Mouse (Mus musculus): ENCODE results near the gene Siglece. TPM values are rescaled to one million over a fixed set of nuclear protein-coding genes. Genes with fewer than 3 reads are reported as not detected.

Gene Siglece
- total and polyA plus RNA-seq, 3 experiments = 0.23 TPM; not detected in 2

DNA sequence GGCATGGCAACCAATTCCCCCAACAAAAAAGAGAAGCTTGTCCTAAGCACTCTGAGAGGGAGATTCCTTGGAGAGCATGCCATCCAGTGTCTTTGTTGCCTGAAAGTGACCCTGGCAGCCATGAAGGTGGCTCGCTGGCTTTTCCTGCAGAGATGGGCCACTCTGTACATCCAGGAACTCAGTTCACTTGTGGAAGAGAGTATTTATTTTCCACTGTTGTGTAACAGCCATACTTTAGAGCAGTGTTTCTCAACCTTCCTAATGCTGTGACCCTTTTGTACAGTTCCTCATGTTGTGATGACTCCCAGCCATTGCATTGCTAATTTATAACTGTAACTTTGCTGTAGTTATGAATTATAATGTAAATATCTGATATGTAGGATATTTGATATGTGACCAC lies 22.8 kb downstream of the Siglece start:
- Histone ChIP-seq H3K9ac (ENCODE audit: insufficient read depth, low read depth) (no peak overlapping the region), H3K4me1 (ENCODE audit: control insufficient read depth in 1 of 2, insufficient read depth in 2 of 2) (peaks cover 0 to 5% of the 10 kb centered on the region in 2 experiments; a peak in 1 of 4 replicates), H3K4me2 (ENCODE audit: insufficient read depth, low read depth, poor library complexity, severe bottlenecking) (no peak overlapping the region), H3K4me3 (replicated peaks in 1 of 3; ENCODE audit: low read depth in 2 of 3, low read length in 2 of 3, poor library complexity in 1 of 3) (no peak overlapping the region), H3K27me3 (replicated peaks) (no peaks in the 10 kb centered on the region), H3K27ac (ENCODE audit: insufficient read depth, low read depth) (no peak overlapping the region), H3K36me3 (replicated peaks in 1 of 2; ENCODE audit: control insufficient read depth in 1 of 2, insufficient read depth in 1 of 2, low read length in 1 of 2) (no peaks in the 10 kb centered on the region), H3K9me3 (replicated peaks; ENCODE audit: low read length) (no peaks in the 10 kb centered on the region), H3K79me2 (replicated peaks; ENCODE audit: control insufficient read depth, extremely low read depth, insufficient read depth, poor library complexity, severe bottlenecking) (no peaks in the 10 kb centered on the region)
- no peak for DNase-seq (ENCODE audit: extremely low read depth)
- dilution Hi-C loops (cut with MboI; ENCODE audit: extremely low pct_ligation_motif_present, extremely low pct_unique_long_range_greater_than_20kb, low sequenced_read_pairs) (no loop called here), in situ Hi-C loops (cut with MboI; ENCODE audit: low pct_ligation_motif_present, low pct_unique_long_range_greater_than_20kb, low sequenced_read_pairs) (no loop called here)
- no peak for TF ChIP-seq POLR2A (IDR thresholded peaks at IDR 0.05; ENCODE audit: low read depth, low read length)
- no peak for TF ChIP-seq KAT2A (IDR thresholded peaks at IDR 0.05; ENCODE audit: insufficient replicate concordance, low read length)
- TF ChIP-seq USF1 (IDR thresholded peaks at IDR 0.05; ENCODE audit: low read depth, low read length) = no peak
- TF ChIP-seq IRF4 (IDR thresholded peaks at IDR 0.05; ENCODE audit: low read depth, low read length) = no peak

DNA sequence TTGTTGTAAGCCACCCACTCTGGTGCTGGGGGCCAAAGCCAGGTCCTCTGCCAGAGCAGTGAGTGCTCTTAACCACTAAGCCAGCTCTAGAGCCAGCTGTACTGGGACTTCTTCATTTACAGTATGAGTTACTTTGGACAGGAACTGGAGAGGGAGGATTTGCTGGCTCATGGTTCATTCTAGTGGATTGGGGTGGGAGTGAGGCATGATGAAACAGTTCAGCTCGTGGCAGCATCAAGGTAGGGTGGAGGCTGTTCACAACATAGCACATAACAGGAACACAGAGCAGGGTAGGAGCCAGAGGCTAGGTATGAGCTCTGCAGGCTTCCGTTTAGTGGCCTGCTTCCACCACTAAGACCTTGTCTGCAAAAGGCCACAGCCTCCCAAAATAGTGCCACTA lies 23.8 kb downstream of the Siglece start:
- dilution Hi-C loops (cut with MboI; ENCODE audit: extremely low pct_ligation_motif_present, extremely low pct_unique_long_range_greater_than_20kb, low sequenced_read_pairs) = no loop called here
- H3K4me3 ChIP-seq (replicated peaks in 1 of 3; ENCODE audit: low read depth in 2 of 3, low read length in 2 of 3, poor library complexity in 1 of 3) = no peak overlapping the region
- H3K9ac ChIP-seq (ENCODE audit: insufficient read depth, low read depth) = no peak overlapping the region
- DNase-seq (ENCODE audit: extremely low read depth) = no peak
- no peak overlapping the region for H3K27ac ChIP-seq (ENCODE audit: insufficient read depth, low read depth)
- H3K79me2 ChIP-seq (replicated peaks; ENCODE audit: control insufficient read depth, extremely low read depth, insufficient read depth, poor library complexity, severe bottlenecking) = no peaks in the 10 kb centered on the region
- no peaks in the 10 kb centered on the region for H3K36me3 ChIP-seq (replicated peaks in 1 of 2; ENCODE audit: control insufficient read depth in 1 of 2, insufficient read depth in 1 of 2, low read length in 1 of 2)
- H3K4me1 ChIP-seq (ENCODE audit: control insufficient read depth in 1 of 2, insufficient read depth in 2 of 2) = peaks cover 0 to 5% of the 10 kb centered on the region in 2 experiments; a peak in 1 of 4 replicates
- H3K27me3 ChIP-seq (replicated peaks) = no peaks in the 10 kb centered on the region
- no peaks in the 10 kb centered on the region for H3K9me3 ChIP-seq (replicated peaks; ENCODE audit: low read length)
- in situ Hi-C loops (cut with MboI; ENCODE audit: low pct_ligation_motif_present, low pct_unique_long_range_greater_than_20kb, low sequenced_read_pairs) = no loop called here
- H3K4me2 ChIP-seq (ENCODE audit: insufficient read depth, low read depth, poor library complexity, severe bottlenecking) = no peak overlapping the region
- TF ChIP-seq JUND (conservative IDR thresholded peaks at IDR 0.05; ENCODE audit: low read depth, low read length) (no peak), POLR2A (IDR thresholded peaks at IDR 0.05; ENCODE audit: low read depth, low read length) (no peak), TBP (conservative IDR thresholded peaks at IDR 0.05; ENCODE audit: low read depth, low read length) (no peak), NELFE (IDR thresholded peaks at IDR 0.05; ENCODE audit: low read depth, low read length) (no peak), MYC (IDR thresholded peaks at IDR 0.05; ENCODE audit: low read depth, low read length) (no peak), MAX (IDR thresholded peaks at IDR 0.05; ENCODE audit: low read length) (no peak), BHLHE40 (IDR thresholded peaks at IDR 0.05; ENCODE audit: low read depth, low read length) (no peak), MEF2A (IDR thresholded peaks at IDR 0.05; ENCODE audit: borderline replicate concordance, low read depth, low read length) (no peak), USF1 (IDR thresholded peaks at IDR 0.05; ENCODE audit: low read depth, low read length) (no peak), EP300 (IDR thresholded peaks at IDR 0.05; ENCODE audit: low read length) (no peak)

DNA sequence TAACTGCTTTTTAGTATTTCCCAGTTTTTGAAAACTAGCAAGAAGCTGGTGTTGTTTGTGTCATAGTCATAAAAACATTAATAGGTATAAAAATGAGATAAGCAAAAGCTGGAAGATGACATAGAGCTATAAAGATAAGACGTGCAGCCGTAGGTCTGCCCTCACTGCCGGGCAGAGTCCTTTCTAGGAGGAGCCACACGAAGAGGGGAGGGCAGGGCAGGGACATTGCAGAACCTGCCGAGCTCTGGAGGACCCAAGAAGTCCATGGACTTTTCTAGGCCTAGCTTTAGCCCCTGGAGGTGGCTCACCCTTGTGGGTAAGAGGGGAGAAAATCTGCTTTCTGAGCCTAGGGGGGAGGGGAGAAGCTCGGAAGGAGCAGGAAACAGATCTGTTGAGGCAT lies 25.5 kb downstream of the Siglece start, which contains the start of gene Ceacam18:
Gene Ceacam18 (plus strand): TSS at position 208 of the 400 bp plus-strand sequence.
- Histone ChIP-seq H3K27ac (ENCODE audit: insufficient read depth, low read depth) (no peak within 1 kb of the TSS), H3K4me1 (ENCODE audit: control insufficient read depth in 1 of 2, insufficient read depth in 2 of 2) (no peaks in the 10 kb centered on the region), H3K4me3 (replicated peaks in 1 of 3; ENCODE audit: low read depth in 2 of 3, low read length in 2 of 3, poor library complexity in 1 of 3) (no peak within 1 kb of the TSS), H3K36me3 (replicated peaks in 1 of 2; ENCODE audit: control insufficient read depth in 1 of 2, insufficient read depth in 1 of 2, low read length in 1 of 2) (no peaks in the 10 kb centered on the region), H3K27me3 (replicated peaks) (no peaks in the 10 kb centered on the region), H3K79me2 (replicated peaks; ENCODE audit: control insufficient read depth, extremely low read depth, insufficient read depth, poor library complexity, severe bottlenecking) (no peaks in the 10 kb centered on the region), H3K4me2 (ENCODE audit: insufficient read depth, low read depth, poor library complexity, severe bottlenecking) (no peak within 1 kb of the TSS), H3K9me3 (replicated peaks; ENCODE audit: low read length) (no peaks in the 10 kb centered on the region), H3K9ac (ENCODE audit: insufficient read depth, low read depth) (no peak within 1 kb of the TSS)
- no peak for DNase-seq (ENCODE audit: extremely low read depth)
- in situ Hi-C loops (cut with MboI; ENCODE audit: low pct_ligation_motif_present, low pct_unique_long_range_greater_than_20kb, low sequenced_read_pairs) (no loop called here), dilution Hi-C loops (cut with MboI; ENCODE audit: extremely low pct_ligation_motif_present, extremely low pct_unique_long_range_greater_than_20kb, low sequenced_read_pairs) (no loop called here)
- TF ChIP-seq TCF12 (IDR thresholded peaks at IDR 0.05; ENCODE audit: low read depth, low read length) = no peak
- TF ChIP-seq ZNF384 (IDR thresholded peaks at IDR 0.05; ENCODE audit: low read depth, low read length) = no peak
- TF ChIP-seq KAT2A (IDR thresholded peaks at IDR 0.05; ENCODE audit: insufficient replicate concordance, low read length) = no peak

Measured in CH12.LX (cell line).